Mouse (Mus musculus): ENCODE data around the gene Tob1. TPM values are rescaled to one million over a fixed set of nuclear protein-coding genes. Genes with fewer than 3 reads are reported as not detected.

The Tob1 gene
- polyA plus RNA-seq, 2 experiments, result 28.4 to 34.8 TPM

DNA sequence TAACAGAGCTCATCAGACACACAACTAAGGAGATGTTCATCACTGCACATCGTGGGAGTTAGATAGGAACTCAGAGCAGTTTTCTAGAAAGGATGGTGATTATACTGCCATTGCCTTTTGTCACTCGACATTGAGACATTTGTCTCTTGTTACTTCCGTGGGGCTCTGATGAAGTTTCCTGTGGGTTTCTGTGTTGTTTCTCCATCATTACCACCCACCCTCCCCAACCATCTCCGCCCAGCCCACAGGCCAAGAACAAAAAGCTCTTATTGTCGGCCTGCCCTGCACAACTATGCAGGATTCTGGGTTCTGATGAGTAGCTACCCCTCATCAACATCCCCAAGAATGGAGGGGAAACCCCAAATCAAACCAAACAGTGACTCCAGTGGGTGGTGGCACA is 41.7 kb upstream of the Tob1 start:
- Histone ChIP-seq H3K9ac (ENCODE audit: low read depth, low read length, severe bottlenecking) (no peak overlapping the region), H3K4me3 (replicated peaks; ENCODE audit: low read length) (no peak overlapping the region), H3K4me2 (replicated peaks; ENCODE audit: low read depth, low read length, severe bottlenecking) (no peak overlapping the region), H3K27me3 (ENCODE audit: control insufficient read depth, insufficient read depth, low read length) (no peaks in the 10 kb centered on the region), H3K9me3 (ENCODE audit: control insufficient read depth, low read length) (no peaks in the 10 kb centered on the region), H3K4me1 (ENCODE audit: control insufficient read depth, insufficient read depth, low read length) (no peaks in the 10 kb centered on the region), H3K27ac (replicated peaks; ENCODE audit: low read depth, low read length) (no peak overlapping the region), H3K36me3 (ENCODE audit: control insufficient read depth, insufficient read depth, low read length) (no peaks in the 10 kb centered on the region)
- DNase-seq (ENCODE audit: low spot score), result no peak
- no peak for TF ChIP-seq POLR2A (IDR thresholded peaks at IDR 0.05; ENCODE audit: borderline replicate concordance, extremely low read depth, insufficient read depth, insufficient read length)
- no peak for ATAC-seq (ENCODE audit: low FRiP score, low read depth)
- 76% methylated on average over 5 of the region's 5 CpGs for WGBS

DNA sequence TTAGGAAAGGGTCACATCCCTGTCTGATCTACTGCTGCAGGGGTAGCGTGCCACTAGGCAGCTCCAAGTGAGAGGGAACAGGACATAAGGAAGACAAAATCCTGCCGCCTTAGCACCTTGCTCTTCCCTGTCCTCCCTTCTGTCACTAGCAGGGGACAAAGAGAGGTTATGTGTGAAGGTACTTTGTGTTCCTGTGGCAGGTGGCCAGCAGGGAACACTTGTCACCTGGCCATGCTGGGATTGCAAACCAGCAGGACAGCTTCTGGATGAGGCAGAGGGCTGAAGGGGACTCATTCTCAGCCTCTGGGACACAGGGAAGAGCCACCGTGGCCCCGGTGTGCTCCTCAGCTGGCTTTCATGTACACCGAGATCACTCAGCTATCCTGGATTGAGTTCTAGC is 39.6 kb upstream of the Tob1 start:
- no peak for ATAC-seq (ENCODE audit: low FRiP score, low read depth)
- TF ChIP-seq POLR2A (IDR thresholded peaks at IDR 0.05; ENCODE audit: borderline replicate concordance, extremely low read depth, insufficient read depth, insufficient read length), result no peak
- no peak for DNase-seq (ENCODE audit: low spot score)
- whole genome bisulfite sequencing, result 77% methylated on average over 5 of the region's 5 CpGs
- Histone ChIP-seq H3K4me3 (replicated peaks; ENCODE audit: low read length) (no peak overlapping the region), H3K4me2 (replicated peaks; ENCODE audit: low read depth, low read length, severe bottlenecking) (no peak overlapping the region), H3K27ac (replicated peaks; ENCODE audit: low read depth, low read length) (no peak overlapping the region), H3K9me3 (ENCODE audit: control insufficient read depth, low read length) (no peaks in the 10 kb centered on the region), H3K27me3 (ENCODE audit: control insufficient read depth, insufficient read depth, low read length) (no peaks in the 10 kb centered on the region), H3K36me3 (ENCODE audit: control insufficient read depth, insufficient read depth, low read length) (no peaks in the 10 kb centered on the region), H3K4me1 (ENCODE audit: control insufficient read depth, insufficient read depth, low read length) (peaks cover 11% of the 10 kb centered on the region), H3K9ac (ENCODE audit: low read depth, low read length, severe bottlenecking) (no peak overlapping the region)

DNA sequence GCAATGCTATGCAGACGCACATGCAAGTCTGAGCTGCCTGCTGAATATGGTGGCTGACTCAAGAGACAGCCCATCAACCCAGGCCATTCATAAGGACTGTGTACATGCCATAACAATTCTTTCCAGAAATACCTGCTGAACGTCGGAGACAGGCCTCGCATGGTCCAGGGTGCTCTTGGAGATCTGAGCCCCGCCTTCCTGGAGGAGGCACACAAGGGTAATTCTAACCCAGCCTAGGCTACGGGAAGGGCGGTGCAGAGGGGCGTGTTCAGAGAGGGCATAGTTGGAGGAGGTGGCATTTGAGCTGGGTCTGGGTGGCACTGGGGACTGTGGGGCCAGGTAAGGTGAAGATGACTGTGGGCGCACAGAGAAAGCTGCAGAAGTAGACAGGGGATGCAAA is 39.1 kb upstream of the Tob1 start:
- no peak for TF ChIP-seq POLR2A (IDR thresholded peaks at IDR 0.05; ENCODE audit: borderline replicate concordance, extremely low read depth, insufficient read depth, insufficient read length)
- H3K27ac ChIP-seq (replicated peaks; ENCODE audit: low read depth, low read length), result no peak overlapping the region
- no peaks in the 10 kb centered on the region for H3K36me3 ChIP-seq (ENCODE audit: control insufficient read depth, insufficient read depth, low read length)
- H3K4me3 ChIP-seq (replicated peaks; ENCODE audit: low read length), result no peak overlapping the region
- H3K9ac ChIP-seq (ENCODE audit: low read depth, low read length, severe bottlenecking), result no peak overlapping the region
- H3K9me3 ChIP-seq (ENCODE audit: control insufficient read depth, low read length), result no peaks in the 10 kb centered on the region
- 60% methylated on average over 9 of the region's 9 CpGs for WGBS
- peaks cover 11% of the 10 kb centered on the region for H3K4me1 ChIP-seq (ENCODE audit: control insufficient read depth, insufficient read depth, low read length)
- no peak overlapping the region for H3K4me2 ChIP-seq (replicated peaks; ENCODE audit: low read depth, low read length, severe bottlenecking)
- ATAC-seq (ENCODE audit: low FRiP score, low read depth) (no peak), DNase-seq (ENCODE audit: low spot score) (no peak)
- H3K27me3 ChIP-seq (ENCODE audit: control insufficient read depth, insufficient read depth, low read length), result no peaks in the 10 kb centered on the region

DNA sequence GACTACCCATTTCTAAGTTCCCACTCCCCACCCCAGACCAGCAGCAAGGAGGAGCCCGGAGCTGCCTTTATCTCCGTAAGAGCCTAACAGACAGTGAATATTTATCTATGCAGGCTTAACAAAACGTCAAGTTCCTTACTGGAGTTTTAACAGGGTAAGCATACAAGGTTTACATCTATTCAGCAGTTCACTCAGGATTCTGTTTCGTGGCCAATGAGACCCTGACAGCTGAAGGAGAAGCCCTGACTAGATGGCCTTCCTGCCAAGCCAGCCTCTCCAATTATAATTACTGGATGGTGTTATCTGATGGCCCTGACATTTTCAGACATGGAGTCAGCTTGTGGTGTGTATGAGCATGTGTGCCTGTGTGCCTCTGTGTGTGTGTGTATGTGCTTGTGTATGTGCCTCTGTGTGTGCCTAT is 37.5 kb upstream of the Tob1 start:
- H3K9me3 ChIP-seq (ENCODE audit: control insufficient read depth, low read length), result no peaks in the 10 kb centered on the region
- H3K4me2 ChIP-seq (replicated peaks; ENCODE audit: low read depth, low read length, severe bottlenecking), result no peak overlapping the region
- H3K9ac ChIP-seq (ENCODE audit: low read depth, low read length, severe bottlenecking), result no peak overlapping the region
- H3K4me1 ChIP-seq (ENCODE audit: control insufficient read depth, insufficient read depth, low read length), result peaks cover 11% of the 10 kb centered on the region
- no peaks in the 10 kb centered on the region for H3K27me3 ChIP-seq (ENCODE audit: control insufficient read depth, insufficient read depth, low read length)
- H3K4me3 ChIP-seq (replicated peaks; ENCODE audit: low read length), result no peak overlapping the region
- no peak for ATAC-seq (ENCODE audit: low FRiP score, low read depth)
- no peak for DNase-seq (ENCODE audit: low spot score)
- H3K36me3 ChIP-seq (ENCODE audit: control insufficient read depth, insufficient read depth, low read length), result no peaks in the 10 kb centered on the region
- TF ChIP-seq POLR2A (IDR thresholded peaks at IDR 0.05; ENCODE audit: borderline replicate concordance, extremely low read depth, insufficient read depth, insufficient read length), result no peak
- 65% methylated on average over 4 of the region's 4 CpGs for WGBS
- H3K27ac ChIP-seq (replicated peaks; ENCODE audit: low read depth, low read length), result no peak overlapping the region

DNA sequence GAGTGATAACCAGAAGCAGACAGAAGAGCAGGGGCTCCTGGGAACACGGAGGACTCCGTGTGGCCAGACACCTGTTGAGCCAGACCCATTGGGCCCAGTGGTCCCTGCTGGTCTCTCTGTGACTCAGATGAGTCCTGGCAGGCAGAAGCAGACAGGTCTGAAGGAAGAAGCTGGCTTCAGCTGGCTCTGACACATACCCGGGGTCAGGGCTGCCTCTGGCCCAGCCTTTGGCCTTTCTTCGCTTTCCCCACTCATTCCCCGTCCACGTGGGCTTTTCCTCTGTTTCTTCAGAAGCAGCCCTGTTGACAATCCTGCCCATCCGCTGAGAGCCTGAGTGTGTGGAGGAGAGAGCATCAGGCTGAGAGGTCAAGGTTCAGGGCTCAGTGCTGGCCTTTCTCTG is 36.0 kb upstream of the Tob1 start:
- Histone ChIP-seq H3K27ac (replicated peaks; ENCODE audit: low read depth, low read length) (peak overlapping the region; percentile 65), H3K4me1 (ENCODE audit: control insufficient read depth, insufficient read depth, low read length) (peaks cover 11% of the 10 kb centered on the region), H3K9me3 (ENCODE audit: control insufficient read depth, low read length) (no peaks in the 10 kb centered on the region), H3K36me3 (ENCODE audit: control insufficient read depth, insufficient read depth, low read length) (no peaks in the 10 kb centered on the region), H3K27me3 (ENCODE audit: control insufficient read depth, insufficient read depth, low read length) (no peaks in the 10 kb centered on the region), H3K9ac (ENCODE audit: low read depth, low read length, severe bottlenecking) (no peak overlapping the region), H3K4me2 (replicated peaks; ENCODE audit: low read depth, low read length, severe bottlenecking) (no peak overlapping the region), H3K4me3 (replicated peaks; ENCODE audit: low read length) (no peak overlapping the region)
- ATAC-seq (ENCODE audit: low FRiP score, low read depth), result no peak
- TF ChIP-seq POLR2A (IDR thresholded peaks at IDR 0.05; ENCODE audit: borderline replicate concordance, extremely low read depth, insufficient read depth, insufficient read length), result no peak
- WGBS, result 62% methylated on average over 7 of the region's 7 CpGs
- DNase-seq (ENCODE audit: low spot score), result no peak

DNA sequence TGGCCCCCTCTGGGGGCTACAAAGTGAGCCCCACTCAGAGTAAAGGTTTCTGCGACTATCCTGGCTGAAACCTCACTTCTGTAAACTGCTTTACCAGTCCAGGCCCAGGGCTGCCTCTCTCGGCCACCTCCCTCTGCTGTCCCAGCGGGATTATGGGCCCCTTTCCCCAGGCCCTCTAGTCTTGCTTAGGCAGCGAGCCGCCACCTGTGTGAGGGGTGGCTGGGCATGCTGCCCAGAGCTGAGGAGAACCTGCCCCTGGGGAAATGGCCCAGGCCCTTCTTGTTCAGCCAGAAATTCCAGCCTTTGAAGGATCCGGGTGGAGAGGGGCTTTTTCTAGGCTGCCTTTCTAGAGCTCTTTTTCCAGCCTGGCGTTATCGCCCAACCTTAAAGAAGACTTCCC is 35.6 kb upstream of the Tob1 start:
- Histone ChIP-seq H3K9ac (ENCODE audit: low read depth, low read length, severe bottlenecking) (no peak overlapping the region), H3K36me3 (ENCODE audit: control insufficient read depth, insufficient read depth, low read length) (no peaks in the 10 kb centered on the region), H3K4me2 (replicated peaks; ENCODE audit: low read depth, low read length, severe bottlenecking) (no peak overlapping the region), H3K4me1 (ENCODE audit: control insufficient read depth, insufficient read depth, low read length) (peaks cover 11% of the 10 kb centered on the region), H3K4me3 (replicated peaks; ENCODE audit: low read length) (no peak overlapping the region), H3K27ac (replicated peaks; ENCODE audit: low read depth, low read length) (peak overlapping the region; percentile 65), H3K9me3 (ENCODE audit: control insufficient read depth, low read length) (no peaks in the 10 kb centered on the region), H3K27me3 (ENCODE audit: control insufficient read depth, insufficient read depth, low read length) (no peaks in the 10 kb centered on the region)
- 17% methylated on average over 8 of the region's 8 CpGs for WGBS
- ATAC-seq (ENCODE audit: low FRiP score, low read depth), result 0 out of 2 replicates have a peak, but pooled peaks have one; percentile 57
- peak; percentile 83 for DNase-seq (ENCODE audit: low spot score)
- no peak for TF ChIP-seq POLR2A (IDR thresholded peaks at IDR 0.05; ENCODE audit: borderline replicate concordance, extremely low read depth, insufficient read depth, insufficient read length)

Data from limb, embryonic 14.5 days (tissue).